Mouse (Mus musculus): Measurements from ENCODE around the gene Nf1. TPM values are rescaled to one million over a fixed set of nuclear protein-coding genes. Genes with fewer than 3 reads are reported as not detected.

Gene Nf1
- total and polyA plus RNA-seq, 2 experiments from 2014 or later, result 7.3 to 83.0 TPM

GRCm38 (mm10) chr11:79523560-79524309, 184.2 kb downstream of the Nf1 start, which contains the start of gene Evi2b:
Evi2b (minus strand) TSS chr11:79523762.
- Histone ChIP-seq H3K4me3 (ENCODE audit: low read depth, low read length) (no peak within 1 kb of the TSS), H3K9me3 (ENCODE audit: low read length) (no peaks in the 10 kb centered on the region), H3K4me2 (ENCODE audit: low read depth, low read length, poor library complexity, severe bottlenecking) (no peak within 1 kb of the TSS), H3K4me1 (ENCODE audit: insufficient read depth, low read length) (no peaks in the 10 kb centered on the region), H3K27ac (ENCODE audit: low read depth, low read length) (no peak within 1 kb of the TSS; the same call in 1 of the 2 replicates), H3K36me3 (ENCODE audit: insufficient read depth, low read length) (peaks cover 4% of the 10 kb centered on the region; the same call in 1 of the 2 replicates), H3K27me3 (ENCODE audit: insufficient read depth, low read length) (no peaks in the 10 kb centered on the region), H3K9ac (replicated peaks; ENCODE audit: low read length, poor library complexity, severe bottlenecking) (no peak within 1 kb of the TSS)
- DNase-seq (ENCODE audit: low spot score) (no peak), ATAC-seq (ENCODE audit: low FRiP score) (no peak)
- TF ChIP-seq CTCF (IDR thresholded peaks at IDR 0.05), result no peak
- WGBS, result 88% methylated on average over 10 of the region's 10 CpGs

- DNase-seq (ENCODE audit: low spot score) (no peak), ATAC-seq (ENCODE audit: low FRiP score) (no peak)
- no peak for TF ChIP-seq CTCF (IDR thresholded peaks at IDR 0.05)
- Histone ChIP-seq H3K9me3 (ENCODE audit: low read length) (no peaks in the 10 kb centered on the region), H3K27me3 (ENCODE audit: insufficient read depth, low read length) (no peaks in the 10 kb centered on the region), H3K9ac (replicated peaks; ENCODE audit: low read length, poor library complexity, severe bottlenecking) (no peak overlapping the region), H3K36me3 (ENCODE audit: insufficient read depth, low read length) (peaks cover 4% of the 10 kb centered on the region; the same call in 1 of the 2 replicates), H3K27ac (ENCODE audit: low read depth, low read length) (no peak overlapping the region; the same call in 1 of the 2 replicates), H3K4me1 (ENCODE audit: insufficient read depth, low read length) (no peaks in the 10 kb centered on the region), H3K4me3 (ENCODE audit: low read depth, low read length) (no peak overlapping the region), H3K4me2 (ENCODE audit: low read depth, low read length, poor library complexity, severe bottlenecking) (no peak overlapping the region)
- 87% methylated on average over 1 of the region's 1 CpGs for WGBS
Measured at GRCm38 (mm10) chr11:79524310-79524575, 184.8 kb downstream of the Nf1 start.

- H3K9me3 ChIP-seq (ENCODE audit: low read length), result no peaks in the 10 kb centered on the region
- no peak overlapping the region for H3K4me2 ChIP-seq (ENCODE audit: low read depth, low read length, poor library complexity, severe bottlenecking)
- no peaks in the 10 kb centered on the region for H3K27me3 ChIP-seq (ENCODE audit: insufficient read depth, low read length)
- DNase-seq (ENCODE audit: low spot score), result no peak
- peaks cover 6% of the 10 kb centered on the region; the same call in 1 of the 2 replicates for H3K36me3 ChIP-seq (ENCODE audit: insufficient read depth, low read length)
- TF ChIP-seq CTCF (IDR thresholded peaks at IDR 0.05), result no peak
- no peak overlapping the region for H3K9ac ChIP-seq (replicated peaks; ENCODE audit: low read length, poor library complexity, severe bottlenecking)
- H3K27ac ChIP-seq (ENCODE audit: low read depth, low read length), result no peak overlapping the region
- H3K4me3 ChIP-seq (ENCODE audit: low read depth, low read length), result no peak overlapping the region
- H3K4me1 ChIP-seq (ENCODE audit: insufficient read depth, low read length), result no peaks in the 10 kb centered on the region
- no peak for ATAC-seq (ENCODE audit: low FRiP score)
- 92% methylated on average over 3 of the region's 3 CpGs for WGBS
Measured at GRCm38 (mm10) chr11:79526549-79526948, 187.1 kb downstream of the Nf1 start.

- 83% methylated on average over 15 of the region's 15 CpGs for WGBS
- H3K27me3 ChIP-seq (ENCODE audit: insufficient read depth, low read length), result no peaks in the 10 kb centered on the region
- no peak overlapping the region for H3K4me2 ChIP-seq (ENCODE audit: low read depth, low read length, poor library complexity, severe bottlenecking)
- H3K36me3 ChIP-seq (ENCODE audit: insufficient read depth, low read length), result peaks cover 6% of the 10 kb centered on the region; the same call in 1 of the 2 replicates
- DNase-seq (ENCODE audit: low spot score), result no peak
- no peak for TF ChIP-seq CTCF (IDR thresholded peaks at IDR 0.05)
- no peak overlapping the region for H3K9ac ChIP-seq (replicated peaks; ENCODE audit: low read length, poor library complexity, severe bottlenecking)
- H3K4me1 ChIP-seq (ENCODE audit: insufficient read depth, low read length), result no peaks in the 10 kb centered on the region
- H3K9me3 ChIP-seq (ENCODE audit: low read length), result no peaks in the 10 kb centered on the region
- no peak overlapping the region for H3K4me3 ChIP-seq (ENCODE audit: low read depth, low read length)
- no peak overlapping the region for H3K27ac ChIP-seq (ENCODE audit: low read depth, low read length)
- ATAC-seq (ENCODE audit: low FRiP score), result no peak
Measured at GRCm38 (mm10) chr11:79527015-79527738, 187.7 kb downstream of the Nf1 start.

GRCm38 (mm10) chr11:79527739-79528384, 188.4 kb downstream of the Nf1 start:
- ATAC-seq (ENCODE audit: low FRiP score) (no peak), DNase-seq (ENCODE audit: low spot score) (no peak)
- no peaks in the 10 kb centered on the region for H3K4me1 ChIP-seq (ENCODE audit: insufficient read depth, low read length)
- WGBS, result 91% methylated on average over 5 of the region's 5 CpGs
- no peak overlapping the region for H3K27ac ChIP-seq (ENCODE audit: low read depth, low read length)
- no peak overlapping the region for H3K4me2 ChIP-seq (ENCODE audit: low read depth, low read length, poor library complexity, severe bottlenecking)
- no peak overlapping the region for H3K9ac ChIP-seq (replicated peaks; ENCODE audit: low read length, poor library complexity, severe bottlenecking)
- H3K27me3 ChIP-seq (ENCODE audit: insufficient read depth, low read length), result no peaks in the 10 kb centered on the region
- no peaks in the 10 kb centered on the region for H3K9me3 ChIP-seq (ENCODE audit: low read length)
- peaks cover 6% of the 10 kb centered on the region; the same call in 1 of the 2 replicates for H3K36me3 ChIP-seq (ENCODE audit: insufficient read depth, low read length)
- no peak overlapping the region for H3K4me3 ChIP-seq (ENCODE audit: low read depth, low read length)
- TF ChIP-seq CTCF (IDR thresholded peaks at IDR 0.05), result no peak

Measured in midbrain, postnatal 0 days (tissue).